Mouse (Mus musculus) frontal cortex, adult 2 months (tissue): ENCODE data around the gene Smim20. TPM values are rescaled to one million over a fixed set of nuclear protein-coding genes. Genes with fewer than 3 reads are reported as not detected.

Experiments used
- DNase-seq, 2 experiments: peaks; one replicate each; pipeline ENCODE4 v3.0.0; 2022; ENCODE audit warnings: low spot score in 1 of 2; ENCODE audit errors: extremely low spot score in 1 of 2
- polyA plus RNA-seq: library from polyadenylated mRNA; depleted of rRNA; stranded (reverse); fragments of >200 nt; gene quantifications from 2 replicates; pipeline ENCODE4 v1.2.3, GENCODE M21; 2012; rRNA removed

Smim20 gene
- 69.5 and 75.7 TPM in 2 replicates for polyA plus RNA-seq

DNA sequence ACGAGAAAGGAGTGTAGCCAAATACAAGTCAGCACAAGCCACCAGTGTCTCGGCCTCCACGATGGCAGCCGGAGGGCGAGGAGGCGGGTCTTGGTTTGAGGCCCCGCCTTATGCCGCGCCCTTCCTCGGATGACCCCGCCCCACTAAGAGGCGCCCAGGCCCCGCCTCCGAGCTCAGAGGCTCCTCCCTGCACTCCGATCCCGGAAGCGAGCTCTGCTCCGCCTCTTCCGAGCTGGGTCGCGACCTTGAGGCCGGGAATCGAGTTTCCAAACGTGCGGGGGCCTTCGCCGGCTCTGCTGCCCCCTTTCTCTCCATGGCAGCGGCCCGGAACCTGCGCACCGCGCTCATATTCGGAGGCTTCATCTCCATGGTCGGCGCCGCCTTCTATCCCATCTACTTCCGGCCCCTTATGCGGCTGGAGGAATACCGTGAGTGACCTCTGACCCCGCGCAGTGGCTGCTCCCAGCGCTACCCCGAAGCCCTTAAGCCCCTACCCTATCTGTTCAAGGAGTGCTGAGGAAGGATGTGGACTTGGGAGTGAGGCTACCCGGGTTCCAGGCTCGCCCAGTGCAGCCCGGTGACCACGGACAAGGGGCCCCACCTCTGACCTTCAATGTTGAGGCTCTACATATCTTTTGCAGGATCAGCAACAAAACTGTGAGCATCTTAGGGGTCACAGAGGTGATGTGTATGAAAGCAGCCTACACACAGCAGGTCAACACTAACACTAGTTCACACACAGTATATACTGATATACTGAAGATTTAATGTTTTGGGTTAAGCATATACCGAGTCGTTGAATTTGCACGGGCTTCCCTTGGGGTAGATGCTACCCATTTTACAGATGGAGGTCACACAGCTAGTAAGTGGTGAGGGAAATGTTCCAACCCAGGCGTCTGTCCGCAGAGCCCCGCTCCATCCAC, at the start of gene Smim20:
Gene Smim20, plus strand, starts transcription at position 153 of the 923 bp plus-strand sequence.
- peak; percentile 47 to 85 for DNase-seq

DNA sequence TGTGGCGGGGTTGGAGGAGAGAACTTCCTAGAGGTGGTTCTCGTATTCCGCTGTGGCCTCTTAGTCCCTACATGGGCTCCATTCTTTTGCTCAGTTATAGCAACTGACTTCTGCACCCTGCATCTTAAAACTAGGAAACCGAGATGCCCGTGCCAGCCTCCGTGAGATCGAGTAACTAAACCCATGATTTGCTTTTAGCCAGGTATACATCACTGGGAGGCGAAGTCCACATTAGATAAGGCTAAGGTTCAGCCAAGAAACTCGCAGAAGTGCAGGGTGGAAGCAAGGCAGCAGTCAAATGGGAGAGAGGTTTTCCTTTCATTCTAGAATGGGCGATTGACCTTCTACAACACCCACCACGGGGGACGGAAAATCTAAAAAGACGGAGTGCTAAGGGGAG, 41.4 kb upstream of the Smim20 start:
- DNase-seq = no peak

DNA sequence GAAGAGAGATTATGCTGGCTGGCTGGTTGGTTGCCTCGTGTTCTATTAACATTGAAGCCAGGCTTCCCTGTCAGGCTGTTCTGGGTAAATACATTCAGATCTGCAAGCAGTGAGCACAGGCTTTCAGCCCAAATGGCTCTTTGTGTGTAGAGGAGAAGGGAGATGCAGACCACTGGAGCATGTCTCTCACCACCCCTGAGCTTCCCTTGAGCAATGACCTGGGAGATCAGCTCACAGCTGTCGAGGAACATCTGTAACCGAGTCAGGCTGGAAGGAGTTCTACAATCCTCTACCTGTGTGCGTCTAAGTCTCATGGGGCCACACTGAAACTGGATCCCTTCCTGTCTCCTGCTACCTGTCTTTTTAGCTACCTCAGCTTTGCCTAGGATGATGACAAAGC, 36.3 kb upstream of the Smim20 start:
- no peak for DNase-seq

DNA sequence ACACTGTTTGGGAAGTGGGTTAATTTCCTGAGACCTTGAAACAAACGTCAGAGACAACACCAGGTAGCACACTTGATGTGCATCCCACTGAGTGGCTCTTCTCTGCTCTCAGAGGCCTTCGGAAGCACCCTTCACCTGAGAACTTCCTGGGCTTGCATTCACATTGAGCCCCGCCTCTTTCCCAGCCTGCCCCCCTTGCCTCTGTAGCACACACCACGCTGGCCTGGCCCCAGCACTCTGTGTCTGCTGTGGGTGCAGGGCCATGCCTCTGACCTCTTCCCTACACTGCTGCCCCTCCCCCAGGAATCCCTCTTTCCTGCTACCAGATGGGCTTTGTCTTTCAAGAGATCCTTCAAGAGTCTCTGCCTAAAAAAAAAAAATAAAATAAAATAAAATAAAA, 31.3 kb upstream of the Smim20 start:
- no peak for DNase-seq

DNA sequence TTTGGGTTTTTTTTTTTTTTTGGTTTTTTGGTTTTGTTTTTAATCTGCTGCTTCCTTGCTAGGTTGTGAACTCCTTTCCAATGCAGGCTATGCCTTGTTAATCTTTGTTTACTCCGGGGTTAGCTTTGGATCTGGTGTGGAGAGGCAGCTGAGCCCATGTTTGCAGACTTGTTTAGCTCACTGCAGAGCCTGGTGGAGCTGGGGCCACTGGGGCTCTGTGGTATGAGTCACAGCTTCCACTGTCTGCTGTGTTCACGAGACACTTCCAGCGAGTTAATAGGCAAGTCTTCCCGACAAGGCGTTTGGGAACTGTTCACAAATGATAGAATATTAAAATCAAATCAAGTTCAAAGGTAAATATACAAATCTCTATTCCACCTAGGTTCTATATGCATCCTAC, 30.7 kb upstream of the Smim20 start:
- DNase-seq = no peak

DNA sequence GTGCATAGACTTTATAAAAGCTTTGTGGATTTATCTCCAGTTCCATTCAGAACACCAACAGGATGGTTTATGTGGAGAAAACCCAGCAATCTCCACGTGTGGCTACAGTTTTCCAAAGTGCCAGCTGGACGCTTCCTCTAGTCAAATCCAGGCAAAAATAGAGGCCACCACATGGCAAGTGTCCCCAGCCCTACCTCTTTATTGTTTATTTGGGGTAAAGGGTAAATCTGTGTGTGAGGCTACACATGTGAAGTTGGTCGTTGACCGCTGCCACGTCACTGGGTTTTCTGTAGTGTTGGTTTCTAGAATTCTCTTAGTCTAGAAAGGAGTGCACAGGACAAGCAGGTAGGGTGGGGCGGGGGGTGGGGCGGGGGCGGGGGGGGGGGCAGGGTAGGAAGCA, 30.1 kb upstream of the Smim20 start:
- no peak for DNase-seq

GRCm38 (mm10) chr5:53238761-53239160, 28.1 kb upstream of the Smim20 start:
- DNase-seq = peak in 1 of 2 experiments; percentile 53

DNA sequence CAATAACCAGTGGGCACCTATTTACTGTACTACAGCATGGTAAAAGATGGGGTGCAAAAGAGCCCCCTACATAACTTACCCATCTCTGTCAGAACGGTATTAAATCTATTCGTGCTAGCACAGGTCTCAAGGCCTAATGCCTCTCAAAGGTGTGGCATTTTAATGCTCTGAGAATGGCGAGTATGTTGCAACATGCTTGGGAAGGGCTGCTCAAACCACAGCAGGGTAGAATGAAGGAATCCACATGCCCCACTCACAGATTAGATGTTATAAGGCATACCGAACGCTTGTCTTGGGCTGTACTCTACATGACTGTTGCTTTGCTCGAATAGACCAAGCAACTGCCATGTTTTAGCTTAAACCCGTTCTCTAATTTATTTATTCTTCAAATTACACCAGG, 27.7 kb upstream of the Smim20 start:
- no peak for DNase-seq

DNA sequence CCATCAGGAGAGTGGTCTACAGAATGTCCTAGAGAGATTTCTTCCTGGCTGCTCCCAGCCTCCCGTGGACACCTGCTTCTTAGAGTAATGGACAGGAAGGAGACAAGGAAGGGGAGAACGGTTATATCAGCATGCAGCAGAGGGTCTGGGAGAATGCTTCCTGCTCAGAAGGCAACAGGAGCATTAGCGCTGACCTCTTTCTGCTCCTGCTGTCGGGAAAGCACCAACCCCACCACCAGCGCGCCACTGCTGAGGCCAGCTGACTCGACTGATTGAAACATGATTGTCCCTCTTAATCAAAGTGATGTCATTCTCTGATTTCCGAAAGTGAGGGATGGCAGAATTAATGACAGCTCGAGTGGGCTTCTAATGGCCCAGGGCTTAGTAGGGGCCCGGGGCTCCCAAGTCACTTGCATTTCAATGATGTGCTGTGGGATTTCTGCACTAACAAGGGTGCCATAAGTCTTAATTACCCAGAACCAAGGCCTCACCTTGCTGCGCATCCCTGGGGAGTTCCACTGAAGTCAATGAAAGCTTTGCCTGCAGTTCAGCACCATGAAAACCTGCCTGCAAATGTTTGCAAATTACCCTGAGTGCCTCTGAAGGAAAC, 26.9 kb upstream of the Smim20 start:
- DNase-seq = no peak

DNA sequence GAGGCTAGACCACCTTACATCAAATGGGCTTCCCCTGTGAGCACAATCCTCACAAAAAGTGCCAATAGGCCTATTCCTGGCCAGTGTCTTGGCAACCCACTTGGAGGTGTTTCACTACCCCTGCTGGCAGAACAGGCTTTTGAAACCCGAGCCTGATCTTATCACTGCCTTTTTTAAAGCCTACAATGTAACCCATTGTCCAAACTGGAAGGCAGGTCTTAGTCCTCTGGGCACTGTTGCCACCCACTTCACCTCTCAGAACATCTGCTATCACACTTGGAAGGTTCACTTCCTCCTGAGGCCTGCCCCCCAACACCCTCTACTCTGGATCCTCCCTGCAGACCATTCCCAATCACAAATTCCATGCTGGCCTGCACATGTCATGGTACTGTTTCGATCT, 25.8 kb upstream of the Smim20 start:
- DNase-seq = no peak

- DNase-seq = no peak
These were observed 24.9 kb upstream of the Smim20 start for GRCm38 (mm10) chr5:53241963-53242362.

DNA sequence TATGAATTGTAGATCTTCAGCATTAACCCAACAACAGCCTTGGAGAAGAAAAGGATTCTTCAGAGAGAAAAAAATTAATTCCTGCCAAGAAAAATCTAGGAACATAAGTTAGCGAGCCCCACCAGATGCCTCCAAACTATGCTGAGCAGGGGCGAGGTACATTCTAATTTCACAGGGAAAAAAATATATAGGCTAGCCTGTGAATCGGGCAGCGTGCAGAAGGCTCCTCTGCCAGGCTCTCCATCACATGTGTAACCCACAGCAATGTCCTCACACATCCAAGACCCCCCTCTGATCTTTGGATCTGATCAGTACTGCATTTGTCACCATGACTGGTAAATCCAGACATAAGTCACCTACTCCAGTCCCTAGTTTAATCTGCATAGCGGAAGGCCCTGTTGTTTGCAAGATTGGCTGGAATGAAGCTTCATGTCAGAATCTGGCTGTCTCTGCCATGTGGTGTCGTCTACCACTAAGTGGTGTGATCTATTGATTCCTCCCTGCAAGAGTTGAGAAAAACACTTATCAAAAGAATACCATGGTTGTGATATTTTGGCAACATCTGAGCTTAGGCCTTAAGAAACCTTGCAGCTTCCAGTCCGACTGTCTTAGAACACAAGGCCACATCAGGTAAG, 23.9 kb upstream of the Smim20 start:
- peak; percentile 29 to 67 for DNase-seq

- no peak for DNase-seq
These were observed 22.9 kb upstream of the Smim20 start for GRCm38 (mm10) chr5:53243933-53244332.

- no peak for DNase-seq
These were observed 18.4 kb upstream of the Smim20 start for GRCm38 (mm10) chr5:53248499-53248898.

DNA sequence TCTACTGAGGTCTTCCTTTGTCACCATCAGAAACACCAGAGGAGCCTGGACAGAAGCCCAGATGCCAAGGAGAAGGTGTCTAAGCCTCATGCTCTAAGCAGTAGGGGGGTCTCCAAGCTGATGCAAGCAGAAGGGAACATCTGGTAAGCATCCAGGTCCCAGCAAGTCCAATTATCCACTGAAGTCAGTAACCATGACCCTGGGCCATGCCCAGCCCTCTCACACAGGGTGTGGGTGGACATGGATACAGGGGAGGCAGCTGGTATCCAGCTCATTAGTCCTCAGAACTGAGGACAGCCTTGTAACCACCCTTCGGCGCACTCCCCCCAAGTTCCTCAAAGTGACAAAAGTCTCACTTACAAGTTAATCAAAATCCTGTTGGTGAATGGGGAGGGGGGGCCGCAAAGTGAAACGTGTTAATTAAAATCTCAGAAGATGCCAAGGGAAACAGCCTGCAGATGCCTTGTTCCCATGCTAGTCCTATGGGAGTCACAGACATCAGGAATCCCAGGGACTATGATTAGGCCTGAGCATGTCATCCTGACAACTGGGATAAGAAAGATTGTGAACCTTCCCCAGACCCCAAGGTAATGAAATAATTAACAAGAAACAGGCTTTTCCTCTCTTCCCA, 17.3 kb upstream of the Smim20 start:
- DNase-seq = no peak

DNA sequence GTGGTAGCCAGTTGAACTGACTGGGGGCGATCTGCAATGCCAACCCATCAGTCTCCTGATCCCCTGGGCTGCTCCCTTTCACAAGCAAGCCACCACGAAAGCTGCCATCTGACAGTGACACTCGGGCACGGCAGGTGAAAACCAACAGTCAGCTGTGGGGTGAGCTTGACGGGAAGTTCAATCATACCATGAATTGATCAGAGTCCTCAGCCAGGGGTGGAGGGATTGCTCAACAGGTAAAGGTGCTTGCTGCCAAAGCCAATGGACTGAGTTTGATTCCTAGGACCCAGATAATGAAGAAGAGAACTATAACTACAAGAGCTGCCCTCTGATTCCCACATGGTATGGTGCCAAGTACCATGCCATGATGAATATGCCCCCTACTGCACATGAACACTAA, 12.7 kb upstream of the Smim20 start:
- no peak for DNase-seq

GRCm38 (mm10) chr5:53254821-53255220, 12.1 kb upstream of the Smim20 start:
- DNase-seq = no peak

GRCm38 (mm10) chr5:53258038-53258786, 8.7 kb upstream of the Smim20 start:
- DNase-seq = peak in 1 of 2 experiments; percentile 49

- DNase-seq = peak in 1 of 2 experiments; percentile 63
These were observed 7.0 kb upstream of the Smim20 start for GRCm38 (mm10) chr5:53259894-53260293.

GRCm38 (mm10) chr5:53261999-53262398, 4.9 kb upstream of the Smim20 start:
- no peak for DNase-seq
